Mouse (Mus musculus): ENCODE results near the gene Stum. TPM values are rescaled to one million over a fixed set of nuclear protein-coding genes. Genes with fewer than 3 reads are reported as not detected.

Stum gene
- polyA plus RNA-seq, 1 experiment: 4.2 TPM

GRCm38 (mm10) chr1:180518412-180518811 lies 35.1 kb upstream of the Stum start:
- H3K4me1 ChIP-seq (ENCODE audit: control insufficient read depth, insufficient read depth, low read length): no peaks in the 10 kb centered on the region
- WGBS: 38% methylated on average over 8 of the region's 8 CpGs
- DNase-seq: no peak
- no peak for TF ChIP-seq POLR2A (IDR thresholded peaks at IDR 0.05; ENCODE audit: borderline replicate concordance, extremely low read depth, low read depth, low read length)
- TF ChIP-seq CTCF (IDR thresholded peaks at IDR 0.05; ENCODE audit: insufficient read depth, low read length): no peak
- no peak overlapping the region for H3K4me3 ChIP-seq (replicated peaks; ENCODE audit: extremely low read depth, low read depth, low read length)

GRCm38 (mm10) chr1:180517390-180518054 lies 34.2 kb upstream of the Stum start:
- 56% methylated on average over 10 of the region's 10 CpGs for WGBS
- Histone ChIP-seq H3K4me1 (ENCODE audit: control insufficient read depth, insufficient read depth, low read length) (no peaks in the 10 kb centered on the region), H3K4me3 (replicated peaks; ENCODE audit: extremely low read depth, low read depth, low read length) (no peak overlapping the region)
- DNase-seq: no peak
- TF ChIP-seq POLR2A (IDR thresholded peaks at IDR 0.05; ENCODE audit: borderline replicate concordance, extremely low read depth, low read depth, low read length) (no peak), CTCF (IDR thresholded peaks at IDR 0.05; ENCODE audit: insufficient read depth, low read length) (no peak)

- WGBS: 49% methylated on average over 2 of the region's 2 CpGs
- no peaks in the 10 kb centered on the region for H3K4me1 ChIP-seq (ENCODE audit: control insufficient read depth, insufficient read depth, low read length)
- DNase-seq: no peak
Measured at GRCm38 (mm10) chr1:180514077-180514476, 30.8 kb upstream of the Stum start.

GRCm38 (mm10) chr1:180510879-180511278 lies 27.6 kb upstream of the Stum start:
- no peak overlapping the region for H3K4me3 ChIP-seq (replicated peaks; ENCODE audit: extremely low read depth, low read depth, low read length)
- H3K4me1 ChIP-seq (ENCODE audit: control insufficient read depth, insufficient read depth, low read length): no peaks in the 10 kb centered on the region
- WGBS: 55% methylated on average over 4 of the region's 4 CpGs
- no peak for DNase-seq
- no peak for TF ChIP-seq POLR2A (IDR thresholded peaks at IDR 0.05; ENCODE audit: borderline replicate concordance, extremely low read depth, low read depth, low read length)
- TF ChIP-seq CTCF (IDR thresholded peaks at IDR 0.05; ENCODE audit: insufficient read depth, low read length): no peak

More at GRCm38 (mm10) chr1:180514077-180514476, 30.8 kb upstream of the Stum start:
- TF ChIP-seq POLR2A (IDR thresholded peaks at IDR 0.05; ENCODE audit: borderline replicate concordance, extremely low read depth, low read depth, low read length) (no peak), CTCF (IDR thresholded peaks at IDR 0.05; ENCODE audit: insufficient read depth, low read length) (no peak)
- H3K4me3 ChIP-seq (replicated peaks; ENCODE audit: extremely low read depth, low read depth, low read length): no peak overlapping the region

GRCm38 (mm10) chr1:180510442-180510841 lies 27.1 kb upstream of the Stum start:
- TF ChIP-seq POLR2A (IDR thresholded peaks at IDR 0.05; ENCODE audit: borderline replicate concordance, extremely low read depth, low read depth, low read length) (no peak), CTCF (IDR thresholded peaks at IDR 0.05; ENCODE audit: insufficient read depth, low read length) (no peak)
- Histone ChIP-seq H3K4me3 (replicated peaks; ENCODE audit: extremely low read depth, low read depth, low read length) (no peak overlapping the region), H3K4me1 (ENCODE audit: control insufficient read depth, insufficient read depth, low read length) (no peaks in the 10 kb centered on the region)
- 33% methylated on average over 15 of the region's 15 CpGs for WGBS
- DNase-seq: no peak

GRCm38 (mm10) chr1:180508662-180509061 lies 25.4 kb upstream of the Stum start:
- WGBS: 64% methylated on average over 7 of the region's 7 CpGs
- Histone ChIP-seq H3K4me3 (replicated peaks; ENCODE audit: extremely low read depth, low read depth, low read length) (no peak overlapping the region), H3K4me1 (ENCODE audit: control insufficient read depth, insufficient read depth, low read length) (no peaks in the 10 kb centered on the region)
- no peak for DNase-seq
- TF ChIP-seq CTCF (IDR thresholded peaks at IDR 0.05; ENCODE audit: insufficient read depth, low read length) (no peak), POLR2A (IDR thresholded peaks at IDR 0.05; ENCODE audit: borderline replicate concordance, extremely low read depth, low read depth, low read length) (no peak)

- no peak for TF ChIP-seq POLR2A (IDR thresholded peaks at IDR 0.05; ENCODE audit: borderline replicate concordance, extremely low read depth, low read depth, low read length)
- TF ChIP-seq CTCF (IDR thresholded peaks at IDR 0.05; ENCODE audit: insufficient read depth, low read length): no peak
- Histone ChIP-seq H3K4me3 (replicated peaks; ENCODE audit: extremely low read depth, low read depth, low read length) (no peak overlapping the region), H3K4me1 (ENCODE audit: control insufficient read depth, insufficient read depth, low read length) (no peaks in the 10 kb centered on the region)
- WGBS: 60% methylated on average over 7 of the region's 7 CpGs
- no peak for DNase-seq
Measured at GRCm38 (mm10) chr1:180507291-180507791, 24.0 kb upstream of the Stum start.

GRCm38 (mm10) chr1:180506341-180506740 lies 23.0 kb upstream of the Stum start:
- Histone ChIP-seq H3K4me1 (ENCODE audit: control insufficient read depth, insufficient read depth, low read length) (no peaks in the 10 kb centered on the region), H3K4me3 (replicated peaks; ENCODE audit: extremely low read depth, low read depth, low read length) (no peak overlapping the region)
- WGBS: 91% methylated on average over 7 of the region's 7 CpGs
- no peak for TF ChIP-seq CTCF (IDR thresholded peaks at IDR 0.05; ENCODE audit: insufficient read depth, low read length)
- TF ChIP-seq POLR2A (IDR thresholded peaks at IDR 0.05; ENCODE audit: borderline replicate concordance, extremely low read depth, low read depth, low read length): no peak
- no peak for DNase-seq

GRCm38 (mm10) chr1:180504899-180505298 lies 21.6 kb upstream of the Stum start:
- no peak overlapping the region for H3K4me3 ChIP-seq (replicated peaks; ENCODE audit: extremely low read depth, low read depth, low read length)
- WGBS: 89% methylated on average over 5 of the region's 5 CpGs
- DNase-seq: no peak

GRCm38 (mm10) chr1:180503484-180503883 lies 20.2 kb upstream of the Stum start:
- WGBS: 74% methylated on average over 5 of the region's 5 CpGs
- no peak for DNase-seq
- TF ChIP-seq CTCF (IDR thresholded peaks at IDR 0.05; ENCODE audit: insufficient read depth, low read length): no peak
- TF ChIP-seq POLR2A (IDR thresholded peaks at IDR 0.05; ENCODE audit: borderline replicate concordance, extremely low read depth, low read depth, low read length): no peak
- Histone ChIP-seq H3K4me3 (replicated peaks; ENCODE audit: extremely low read depth, low read depth, low read length) (no peak overlapping the region), H3K4me1 (ENCODE audit: control insufficient read depth, insufficient read depth, low read length) (no peaks in the 10 kb centered on the region)

More at GRCm38 (mm10) chr1:180504899-180505298, 21.6 kb upstream of the Stum start:
- H3K4me1 ChIP-seq (ENCODE audit: control insufficient read depth, insufficient read depth, low read length): no peaks in the 10 kb centered on the region
- no peak for TF ChIP-seq CTCF (IDR thresholded peaks at IDR 0.05; ENCODE audit: insufficient read depth, low read length)
- no peak for TF ChIP-seq POLR2A (IDR thresholded peaks at IDR 0.05; ENCODE audit: borderline replicate concordance, extremely low read depth, low read depth, low read length)
